Mouse (Mus musculus): Measurements from ENCODE around the gene Trpm8. TPM values are rescaled to one million over a fixed set of nuclear protein-coding genes. Genes with fewer than 3 reads are reported as not detected.

Gene Trpm8
- polyA plus RNA-seq, 1 experiment from 2014 or later = not detected

- Histone ChIP-seq H3K36me3 (replicated peaks) (peaks cover 67% of the 10 kb centered on the region), H3K4me1 (no peaks in the 10 kb centered on the region), H3K27ac (no peak overlapping the region), H3K9me3 (peaks cover 49% of the 10 kb centered on the region), H3K9ac (no peak overlapping the region), H3K4me2 (no peak overlapping the region), H3K27me3 (no peaks in the 10 kb centered on the region), H3K4me3 (replicated peaks) (no peak overlapping the region)
- ATAC-seq (ENCODE audit: low FRiP score) = no peak
- 84% methylated on average over 10 of the region's 10 CpGs for WGBS
These were observed 16.7 kb upstream of the Trpm8 start for GRCm38 (mm10) chr1:88260604-88261377.

- Histone ChIP-seq H3K9me3 (peaks cover 40% of the 10 kb centered on the region), H3K27ac (no peak overlapping the region), H3K4me3 (replicated peaks) (no peak overlapping the region), H3K4me2 (no peak overlapping the region), H3K9ac (no peak overlapping the region), H3K36me3 (replicated peaks) (peaks cover 76% of the 10 kb centered on the region), H3K4me1 (no peaks in the 10 kb centered on the region), H3K27me3 (no peaks in the 10 kb centered on the region)
- 89% methylated on average over 7 of the region's 7 CpGs for WGBS
- ATAC-seq (ENCODE audit: low FRiP score) = no peak
These were observed 15.8 kb upstream of the Trpm8 start for GRCm38 (mm10) chr1:88261706-88262105.

GRCm38 (mm10) chr1:88262255-88262654 lies 15.2 kb upstream of the Trpm8 start:
- WGBS = 86% methylated on average over 4 of the region's 4 CpGs
- peaks cover 34% of the 10 kb centered on the region for H3K9me3 ChIP-seq
- H3K36me3 ChIP-seq (replicated peaks) = peaks cover 82% of the 10 kb centered on the region
- H3K4me1 ChIP-seq = no peaks in the 10 kb centered on the region
- ATAC-seq (ENCODE audit: low FRiP score) = no peak
- H3K4me2 ChIP-seq = no peak overlapping the region
- no peak overlapping the region for H3K27ac ChIP-seq
- H3K27me3 ChIP-seq = no peaks in the 10 kb centered on the region
- no peak overlapping the region for H3K9ac ChIP-seq
- no peak overlapping the region for H3K4me3 ChIP-seq (replicated peaks)

GRCm38 (mm10) chr1:88262961-88263360 lies 14.5 kb upstream of the Trpm8 start:
- H3K27ac ChIP-seq = no peak overlapping the region
- H3K9me3 ChIP-seq = peaks cover 27% of the 10 kb centered on the region
- no peaks in the 10 kb centered on the region for H3K4me1 ChIP-seq
- H3K9ac ChIP-seq = no peak overlapping the region
- ATAC-seq (ENCODE audit: low FRiP score) = no peak
- H3K4me2 ChIP-seq = no peak overlapping the region
- H3K4me3 ChIP-seq (replicated peaks) = no peak overlapping the region
- H3K27me3 ChIP-seq = no peaks in the 10 kb centered on the region
- 78% methylated on average over 6 of the region's 6 CpGs for WGBS
- peaks cover 89% of the 10 kb centered on the region for H3K36me3 ChIP-seq (replicated peaks)

GRCm38 (mm10) chr1:88263778-88264177 lies 13.7 kb upstream of the Trpm8 start:
- no peaks in the 10 kb centered on the region for H3K27me3 ChIP-seq
- no peak for ATAC-seq (ENCODE audit: low FRiP score)
- H3K9ac ChIP-seq = no peak overlapping the region
- peaks cover 97% of the 10 kb centered on the region for H3K36me3 ChIP-seq (replicated peaks)
- no peak overlapping the region for H3K27ac ChIP-seq
- no peaks in the 10 kb centered on the region for H3K4me1 ChIP-seq
- no peak overlapping the region for H3K4me3 ChIP-seq (replicated peaks)
- H3K4me2 ChIP-seq = no peak overlapping the region
- WGBS = 91% methylated on average over 5 of the region's 5 CpGs
- peaks cover 22% of the 10 kb centered on the region; the same call in 1 of the 2 replicates for H3K9me3 ChIP-seq

- Histone ChIP-seq H3K27ac (no peak overlapping the region), H3K9me3 (peaks cover 20% of the 10 kb centered on the region; the same call in 1 of the 2 replicates), H3K4me3 (replicated peaks) (no peak overlapping the region), H3K9ac (no peak overlapping the region), H3K4me2 (no peak overlapping the region), H3K4me1 (no peaks in the 10 kb centered on the region), H3K36me3 (replicated peaks) (peaks cover 100% of the 10 kb centered on the region), H3K27me3 (no peaks in the 10 kb centered on the region)
- 89% methylated on average over 7 of the region's 7 CpGs for WGBS
- ATAC-seq (ENCODE audit: low FRiP score) = no peak
These were observed 13.1 kb upstream of the Trpm8 start for GRCm38 (mm10) chr1:88264237-88264868.

DNA sequence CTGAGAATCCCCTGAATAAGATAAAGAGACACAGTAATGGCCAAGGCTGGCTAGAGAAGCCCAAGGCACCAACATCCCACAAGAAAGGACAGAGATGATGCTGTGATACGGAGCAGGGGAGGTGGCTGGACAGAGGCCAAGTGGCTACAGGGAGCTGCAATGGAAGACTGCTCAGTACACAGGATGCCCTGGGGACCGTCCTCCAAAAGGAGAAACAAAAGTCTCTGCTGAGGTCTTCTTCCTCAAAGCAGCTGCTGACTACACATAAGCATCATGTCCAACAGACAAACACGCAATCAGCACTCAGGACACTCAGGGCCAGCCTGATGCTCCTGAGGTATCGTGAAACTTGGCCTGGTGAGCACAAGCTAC lies 12.6 kb upstream of the Trpm8 start:
- WGBS = 77% methylated on average over 4 of the region's 4 CpGs
- Histone ChIP-seq H3K4me2 (no peak overlapping the region), H3K9ac (no peak overlapping the region), H3K27me3 (no peaks in the 10 kb centered on the region), H3K36me3 (replicated peaks) (peaks cover 100% of the 10 kb centered on the region), H3K4me1 (no peaks in the 10 kb centered on the region), H3K4me3 (replicated peaks) (no peak overlapping the region), H3K27ac (no peak overlapping the region), H3K9me3 (peaks cover 15% of the 10 kb centered on the region; the same call in 1 of the 2 replicates)
- no peak for ATAC-seq (ENCODE audit: low FRiP score)

GRCm38 (mm10) chr1:88266123-88266522 lies 11.3 kb upstream of the Trpm8 start:
- H3K9me3 ChIP-seq = 0 out of 2 replicates have a peak, but pooled peaks cover 10% of the 10 kb centered on the region

GRCm38 (mm10) chr1:88267489-88267888 lies 10.0 kb upstream of the Trpm8 start:
- Histone ChIP-seq H3K27ac (no peak overlapping the region), H3K9me3 (0 out of 2 replicates have a peak, but pooled peaks cover 5% of the 10 kb centered on the region), H3K36me3 (replicated peaks) (peaks cover 91% of the 10 kb centered on the region), H3K4me2 (no peak overlapping the region), H3K4me1 (no peaks in the 10 kb centered on the region), H3K9ac (no peak overlapping the region), H3K4me3 (replicated peaks) (no peak overlapping the region), H3K27me3 (no peaks in the 10 kb centered on the region)
- peak; percentile 18; the same call in 1 of the 2 replicates for ATAC-seq (ENCODE audit: low FRiP score)
- 94% methylated on average over 6 of the region's 6 CpGs for WGBS

More at GRCm38 (mm10) chr1:88266123-88266522, 11.3 kb upstream of the Trpm8 start:
- no peaks in the 10 kb centered on the region for H3K27me3 ChIP-seq
- 89% methylated on average over 13 of the region's 13 CpGs for WGBS
- no peaks in the 10 kb centered on the region for H3K4me1 ChIP-seq
- H3K4me3 ChIP-seq (replicated peaks) = no peak overlapping the region
- no peak for ATAC-seq (ENCODE audit: low FRiP score)
- no peak overlapping the region for H3K27ac ChIP-seq
- peaks cover 91% of the 10 kb centered on the region for H3K36me3 ChIP-seq (replicated peaks)
- H3K9ac ChIP-seq = no peak overlapping the region
- no peak overlapping the region for H3K4me2 ChIP-seq

GRCm38 (mm10) chr1:88268070-88268469 lies 9.4 kb upstream of the Trpm8 start:
- 0 out of 2 replicates have a peak, but pooled peaks cover 5% of the 10 kb centered on the region for H3K9me3 ChIP-seq

GRCm38 (mm10) chr1:88269539-88270309 lies 7.7 kb upstream of the Trpm8 start:
- no peak overlapping the region for H3K27ac ChIP-seq
- H3K4me1 ChIP-seq = no peaks in the 10 kb centered on the region
- 0 out of 2 replicates have a peak, but pooled peaks cover 5% of the 10 kb centered on the region for H3K9me3 ChIP-seq
- H3K36me3 ChIP-seq (replicated peaks) = peaks cover 90% of the 10 kb centered on the region
- H3K9ac ChIP-seq = no peak overlapping the region
- no peak for ATAC-seq (ENCODE audit: low FRiP score)
- no peak overlapping the region for H3K4me2 ChIP-seq
- H3K27me3 ChIP-seq = no peaks in the 10 kb centered on the region
- 91% methylated on average over 12 of the region's 12 CpGs for WGBS
- H3K4me3 ChIP-seq (replicated peaks) = no peak overlapping the region

More at GRCm38 (mm10) chr1:88268070-88268469, 9.4 kb upstream of the Trpm8 start:
- H3K4me3 ChIP-seq (replicated peaks) = no peak overlapping the region
- H3K4me2 ChIP-seq = no peak overlapping the region
- H3K36me3 ChIP-seq (replicated peaks) = peaks cover 90% of the 10 kb centered on the region
- no peak for ATAC-seq (ENCODE audit: low FRiP score)
- H3K27ac ChIP-seq = no peak overlapping the region
- no peaks in the 10 kb centered on the region for H3K27me3 ChIP-seq
- H3K9ac ChIP-seq = no peak overlapping the region
- no peaks in the 10 kb centered on the region for H3K4me1 ChIP-seq
- WGBS = 85% methylated on average over 6 of the region's 6 CpGs

DNA sequence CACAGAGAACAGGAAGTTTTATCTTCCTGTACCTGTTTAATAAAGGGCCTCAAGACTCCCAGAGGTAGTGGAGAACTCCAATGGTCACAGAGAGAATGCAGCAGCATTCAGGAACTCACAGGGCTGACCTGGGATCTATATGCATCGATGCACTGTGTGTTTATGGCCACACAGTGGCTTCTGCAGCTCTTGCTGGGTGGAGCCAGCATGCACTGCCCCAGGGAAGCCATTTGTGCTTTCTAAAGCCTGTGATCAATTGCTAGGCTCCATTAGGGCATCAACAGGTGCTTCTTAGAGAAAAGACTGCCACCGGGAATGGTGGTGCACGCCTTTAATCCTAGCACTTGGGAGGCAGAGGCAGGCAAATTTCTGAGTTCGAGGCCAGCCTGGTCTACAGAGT lies 4.6 kb upstream of the Trpm8 start:
- H3K4me2 ChIP-seq = no peak overlapping the region
- no peak overlapping the region for H3K4me3 ChIP-seq (replicated peaks)
- no peak for ATAC-seq (ENCODE audit: low FRiP score)
- no peaks in the 10 kb centered on the region for H3K27me3 ChIP-seq
- no peaks in the 10 kb centered on the region for H3K9me3 ChIP-seq
- 61% methylated on average over 4 of the region's 4 CpGs for WGBS
- H3K36me3 ChIP-seq (replicated peaks) = peaks cover 72% of the 10 kb centered on the region
- H3K9ac ChIP-seq = no peak overlapping the region
- H3K27ac ChIP-seq = no peak overlapping the region
- peaks cover 23% of the 10 kb centered on the region for H3K4me1 ChIP-seq
